Mouse (Mus musculus) bone marrow macrophage, adult 2 months (primary cell): Measurements from ENCODE around the gene Tox2. TPM values are rescaled to one million over a fixed set of nuclear protein-coding genes. Genes with fewer than 3 reads are reported as not detected.

Experiments
- H3K27ac ChIP-seq: 2 replicates; pipeline ENCODE4 v1.5.1; 2012; ENCODE audit warnings: low read depth, low read length; ENCODE audit not compliant: insufficient read depth
- H3K4me1 ChIP-seq: 2 replicates; pipeline ENCODE4 v1.6.1; 2012; ENCODE audit warnings: low read length; ENCODE audit not compliant: control insufficient read depth, insufficient read depth
- H3K4me3 ChIP-seq: 2 replicates; pipeline ENCODE4 v1.5.1; 2012; ENCODE audit warnings: mild to moderate bottlenecking, low read length, moderate library complexity; ENCODE audit not compliant: insufficient read depth
- CTCF ChIP-seq: IDR thresholded peaks from 2 replicates; pipeline ENCODE4 v1.5.1; 2012; ENCODE audit warnings: low read depth, mild to moderate bottlenecking, low read length, moderate library complexity
- POLR2A ChIP-seq: IDR thresholded peaks from 2 replicates; pipeline ENCODE4 v1.6.1; 2012; ENCODE audit warnings: mild to moderate bottlenecking, low read depth, low read length, borderline replicate concordance
- polyA plus RNA-seq: library from polyadenylated mRNA; stranded (reverse); fragments of >200 nt; gene quantifications from 2 replicates; pipeline ENCODE4 v1.2.4, GENCODE M21; 2012; ENCODE audit not compliant: missing spikeins, insufficient read depth, insufficient read length

The Tox2 gene
- polyA plus RNA-seq, result 3.1 and 3.2 TPM in 2 replicates

DNA sequence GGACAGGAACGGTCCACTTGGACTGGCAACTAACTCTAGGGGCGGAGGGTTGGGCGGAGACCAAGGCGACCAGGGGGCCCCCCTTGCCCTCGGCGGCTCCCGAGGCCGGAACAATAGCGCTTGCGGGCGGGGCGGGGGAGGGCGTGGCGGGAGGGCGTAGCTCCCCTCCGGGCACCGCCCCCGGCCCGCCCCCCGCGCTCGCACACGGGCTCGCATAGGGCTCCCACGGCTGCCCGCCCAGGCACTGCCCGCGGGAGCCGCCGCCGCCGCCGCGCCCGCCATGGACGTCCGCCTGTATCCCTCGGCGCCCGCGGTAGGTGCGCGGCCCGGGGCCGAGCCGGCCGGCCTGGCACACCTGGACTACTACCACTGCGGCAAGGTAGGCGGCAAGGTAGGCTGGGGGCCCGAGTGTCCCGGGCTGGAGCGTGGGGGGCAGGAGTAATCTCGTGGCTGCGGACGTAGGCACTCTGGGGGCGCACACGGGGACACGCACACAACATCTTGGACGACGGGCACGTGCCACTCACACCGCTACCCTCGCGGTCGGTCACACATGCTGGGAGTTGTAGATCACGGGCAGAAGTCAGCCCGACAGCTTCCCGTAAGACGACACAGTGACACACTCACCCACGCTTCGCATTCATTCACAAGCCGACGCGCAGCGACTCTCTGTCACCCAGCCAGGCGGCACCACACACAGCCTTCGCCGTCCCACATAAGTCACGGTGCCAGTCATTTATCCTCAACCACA is at the start of gene Tox2:
TSS of gene Tox2 (plus strand) at position 242 of the 751 bp plus-strand sequence.
- H3K4me3 ChIP-seq, result peak within 1 kb of the TSS; percentile 43
- 0 out of 2 replicates have a peak, but pooled peaks cover 2% of the 10 kb centered on the region for H3K4me1 ChIP-seq
- no peak within 1 kb of the TSS for H3K27ac ChIP-seq
- TF ChIP-seq POLR2A, result no peak
- no peak for TF ChIP-seq CTCF

DNA sequence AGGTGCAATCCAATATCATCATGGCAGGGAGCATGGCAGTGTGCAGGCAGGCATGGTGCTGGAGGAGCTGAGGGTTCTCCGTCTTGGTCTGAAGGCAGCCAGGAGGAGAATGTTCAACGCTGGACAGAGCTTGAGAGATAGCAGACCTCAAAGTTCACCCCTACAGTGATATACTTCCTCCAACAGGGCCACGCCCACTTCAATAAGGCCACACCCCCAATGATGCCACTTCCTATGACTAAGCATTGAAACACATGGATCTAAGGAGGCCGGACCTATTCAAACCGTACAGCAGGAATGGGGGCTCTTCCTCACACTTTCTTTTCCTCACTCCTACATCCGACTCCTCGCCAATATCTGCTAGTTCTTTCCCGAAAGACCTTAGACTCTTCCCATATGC is 48.3 kb upstream of the Tox2 start:
- Histone ChIP-seq H3K27ac (no peak overlapping the region), H3K4me1 (no peaks in the 10 kb centered on the region), H3K4me3 (no peak overlapping the region)
- TF ChIP-seq CTCF, result no peak
- TF ChIP-seq POLR2A, result no peak

DNA sequence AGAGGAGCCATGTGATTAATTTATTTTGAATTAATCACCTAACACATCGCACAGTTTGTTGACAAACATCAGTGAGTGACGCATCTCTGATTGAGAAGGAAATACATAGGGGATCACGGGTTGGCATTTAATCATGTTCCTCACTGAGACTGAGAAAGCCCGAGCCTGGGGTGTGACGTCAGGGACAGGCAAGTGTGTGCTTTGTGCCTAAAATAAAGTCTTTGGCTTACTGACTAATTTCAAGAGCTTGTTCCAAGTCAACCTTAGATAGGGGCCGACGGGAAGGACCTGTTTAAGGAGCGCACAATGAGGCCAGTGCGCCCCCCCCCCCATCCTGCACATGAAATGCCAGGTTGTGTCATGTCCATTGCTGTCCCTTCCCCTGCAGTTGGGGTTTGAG is 43.9 kb upstream of the Tox2 start:
- Histone ChIP-seq H3K27ac (no peak overlapping the region), H3K4me3 (no peak overlapping the region), H3K4me1 (no peaks in the 10 kb centered on the region)
- no peak for TF ChIP-seq CTCF
- TF ChIP-seq POLR2A, result no peak

DNA sequence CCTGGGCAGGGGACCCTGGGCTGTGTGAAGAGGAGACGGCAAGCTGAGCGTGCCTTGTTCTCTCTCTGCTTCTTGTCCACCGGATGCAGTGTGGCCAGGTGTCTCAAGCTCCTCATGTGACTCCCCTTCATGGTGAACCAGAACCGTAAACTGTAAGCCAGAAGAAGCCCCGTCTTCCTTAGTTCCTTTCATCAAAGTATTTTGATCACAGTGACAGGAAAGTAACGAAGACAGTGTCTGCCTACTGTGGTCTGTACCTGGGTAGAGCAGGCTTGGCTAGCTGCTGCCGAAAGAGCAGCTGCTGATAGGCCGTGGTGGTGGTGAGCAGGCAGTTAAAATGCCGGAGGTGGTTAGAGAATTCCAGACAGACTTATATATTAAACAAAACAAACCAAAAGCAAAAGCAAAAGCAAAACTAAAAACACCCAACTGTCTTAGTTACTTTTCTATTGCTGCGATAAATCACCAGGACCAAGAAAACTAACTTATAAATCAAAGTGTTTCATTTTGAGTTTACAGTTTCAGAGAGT is 38.4 kb upstream of the Tox2 start:
- H3K4me1 ChIP-seq, result no peaks in the 10 kb centered on the region
- no peak overlapping the region for H3K27ac ChIP-seq
- H3K4me3 ChIP-seq, result no peak overlapping the region
- no peak for TF ChIP-seq CTCF
- TF ChIP-seq POLR2A, result no peak

DNA sequence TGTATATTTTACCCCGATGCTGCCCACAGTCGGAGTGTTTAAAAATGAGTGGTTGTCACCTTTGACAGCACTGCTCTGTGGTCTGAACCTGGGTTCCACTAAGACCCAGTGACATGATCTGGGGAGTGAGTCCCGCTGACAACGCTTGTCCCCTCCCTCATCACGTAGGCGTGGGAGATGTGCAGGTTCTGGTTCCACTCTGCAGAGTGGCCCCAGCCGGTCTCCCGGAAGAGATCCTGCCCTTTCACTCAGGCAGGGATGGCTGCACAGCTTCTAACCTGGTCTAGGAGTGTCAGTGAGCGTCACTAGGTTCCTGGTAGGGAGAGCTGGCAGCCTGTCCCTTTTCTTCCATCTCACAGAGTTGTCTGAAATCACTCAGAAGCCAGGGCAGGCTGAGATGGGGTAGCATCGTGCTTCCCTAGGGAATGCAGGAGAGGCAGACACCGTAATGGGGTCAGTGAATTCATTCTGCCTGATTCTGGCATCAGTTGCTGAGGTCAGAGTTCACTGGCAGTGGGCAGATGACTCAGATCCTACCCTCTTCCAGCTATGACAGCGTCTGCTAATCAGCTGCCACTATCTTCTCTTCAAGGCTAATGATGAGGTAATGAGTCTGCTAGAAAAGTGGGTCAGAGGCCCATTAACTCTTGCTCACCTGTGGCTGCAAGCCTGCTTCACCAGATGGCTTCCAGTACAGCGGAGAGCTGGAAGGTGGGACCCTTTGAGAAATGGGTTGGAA is 36.7 kb upstream of the Tox2 start:
- TF ChIP-seq CTCF (no peak), POLR2A (no peak)
- no peak overlapping the region for H3K4me3 ChIP-seq
- H3K4me1 ChIP-seq, result no peaks in the 10 kb centered on the region
- no peak overlapping the region for H3K27ac ChIP-seq

DNA sequence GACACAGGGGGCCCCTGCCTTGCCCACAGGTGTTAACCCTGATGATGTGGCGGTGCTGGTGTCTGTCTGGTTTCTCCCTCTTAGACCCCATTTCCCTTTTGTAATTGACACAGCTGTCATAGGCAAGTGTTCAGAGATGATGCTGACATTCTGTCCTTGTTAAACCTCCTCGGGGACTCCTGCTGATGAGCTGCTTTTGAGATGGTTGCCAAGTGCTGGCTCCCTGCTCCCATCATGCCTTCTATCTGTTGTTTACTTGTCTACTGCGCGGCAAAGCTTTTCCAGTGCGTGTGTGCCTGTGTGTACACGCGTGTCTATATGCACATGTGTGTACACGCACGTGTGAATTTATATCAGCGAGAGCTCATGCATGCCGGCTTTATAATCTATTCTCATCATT is 31.0 kb upstream of the Tox2 start:
- no peak overlapping the region for H3K27ac ChIP-seq
- TF ChIP-seq POLR2A (no peak), CTCF (no peak)
- H3K4me3 ChIP-seq, result no peak overlapping the region
- H3K4me1 ChIP-seq, result no peaks in the 10 kb centered on the region

DNA sequence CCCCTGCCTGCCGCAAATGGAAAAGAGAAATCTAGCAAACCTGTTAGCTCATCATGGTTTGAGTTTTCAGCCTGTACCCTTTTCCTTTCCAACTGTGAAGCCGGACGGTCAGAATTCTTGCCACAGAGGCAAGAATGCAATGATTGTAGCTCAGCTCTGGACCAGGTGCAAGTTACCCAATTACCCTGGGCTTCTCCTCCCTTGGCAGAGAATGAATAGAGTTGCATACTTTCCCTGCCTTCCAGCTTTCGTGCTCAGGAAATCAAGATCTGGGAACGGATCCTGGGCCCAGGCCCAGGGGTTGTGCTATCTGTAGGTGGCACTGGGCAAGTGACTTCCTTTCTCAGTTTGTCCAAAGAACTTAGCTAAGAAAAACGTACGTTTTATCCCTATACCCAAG is 28.9 kb upstream of the Tox2 start:
- no peak overlapping the region for H3K27ac ChIP-seq
- no peak for TF ChIP-seq POLR2A
- no peak for TF ChIP-seq CTCF
- H3K4me1 ChIP-seq, result no peaks in the 10 kb centered on the region

DNA sequence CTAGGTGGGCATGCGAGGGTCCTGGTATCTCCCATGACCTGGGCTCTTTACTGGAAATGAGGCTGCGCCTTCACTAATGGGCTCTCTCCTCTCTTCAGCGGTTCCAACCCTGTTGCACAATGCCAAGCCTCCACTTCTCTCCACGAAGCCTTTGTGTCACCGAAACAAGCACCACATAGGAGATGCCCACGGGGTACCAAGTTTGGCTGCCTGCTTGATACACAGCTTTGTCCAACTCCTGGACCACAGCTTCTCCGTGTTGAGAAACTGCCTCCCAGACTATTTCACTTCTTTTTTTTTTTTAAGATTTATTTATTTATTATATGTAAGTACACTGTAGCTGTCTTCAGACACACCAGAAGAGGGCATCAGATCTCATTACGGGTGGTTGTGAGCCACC is 27.1 kb upstream of the Tox2 start:
- no peak for TF ChIP-seq CTCF
- Histone ChIP-seq H3K4me3 (no peak overlapping the region), H3K27ac (no peak overlapping the region), H3K4me1 (no peaks in the 10 kb centered on the region)

More for the DNA sequence above, 28.9 kb upstream of the Tox2 start:
- H3K4me3 ChIP-seq, result no peak overlapping the region

DNA sequence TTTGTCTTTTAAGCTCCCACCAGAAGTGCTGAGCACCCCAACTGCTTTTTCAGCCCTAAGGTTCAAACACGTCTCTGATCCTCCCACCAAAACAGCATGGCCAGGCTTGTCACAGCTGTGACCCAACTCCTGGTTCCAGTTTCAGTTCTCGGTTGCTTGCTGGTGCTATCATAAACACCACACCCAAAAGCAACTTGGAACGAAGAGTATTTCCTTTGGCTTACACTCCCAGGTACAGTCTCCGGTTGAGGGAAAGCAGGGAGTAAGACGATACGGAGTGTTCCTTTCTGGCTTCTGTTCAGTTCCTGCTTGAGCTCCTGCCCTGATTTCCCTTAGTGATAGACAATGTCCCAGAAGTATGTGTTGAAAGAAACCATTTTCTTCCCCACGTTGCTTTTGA is 26.4 kb upstream of the Tox2 start:
- H3K4me1 ChIP-seq, result no peaks in the 10 kb centered on the region
- TF ChIP-seq POLR2A (no peak), CTCF (no peak)

DNA sequence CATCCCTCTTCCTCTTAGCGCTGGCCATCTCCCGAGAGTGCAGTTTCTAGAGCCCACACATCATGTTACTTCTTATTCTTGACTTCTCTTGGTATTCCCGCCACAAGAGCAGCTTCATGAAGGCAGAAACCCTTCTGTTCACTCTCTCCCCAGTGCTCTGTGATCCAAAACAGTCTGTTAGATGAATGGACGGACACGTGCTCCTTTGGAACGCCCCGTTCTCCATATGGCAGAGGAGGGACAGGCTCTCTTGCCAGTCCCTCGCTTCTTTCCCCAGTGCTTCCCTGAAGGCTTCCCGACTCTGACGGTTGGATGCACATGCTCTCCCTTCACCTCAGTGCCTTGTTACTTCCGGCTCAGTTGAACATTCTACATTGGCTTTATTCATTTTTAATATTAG is 15.4 kb upstream of the Tox2 start:
- no peaks in the 10 kb centered on the region for H3K4me1 ChIP-seq
- no peak for TF ChIP-seq POLR2A
- no peak for TF ChIP-seq CTCF

More for the DNA sequence above, 26.4 kb upstream of the Tox2 start:
- Histone ChIP-seq H3K27ac (no peak overlapping the region), H3K4me3 (no peak overlapping the region)

More for the DNA sequence above, 15.4 kb upstream of the Tox2 start:
- Histone ChIP-seq H3K27ac (no peak overlapping the region), H3K4me3 (no peak overlapping the region)
